Mouse (Mus musculus) E14TG2a.4 (cell line): ENCODE measurements around the gene Sema5a.

ENCODE experiments used
- H3K27me3 ChIP-seq: 2 replicates; pipeline ENCODE4 v1.6.1; 2014; ENCODE audit warnings: low read length, control low read depth; ENCODE audit not compliant: insufficient read depth
- H3K36me3 ChIP-seq: 2 replicates; pipeline ENCODE4 v1.6.1; 2014; ENCODE audit warnings: low read length, control low read depth; ENCODE audit not compliant: insufficient read depth
- H3K4me1 ChIP-seq: replicated peaks from 2 replicates; pipeline ENCODE4 v1.6.1; 2014; ENCODE audit warnings: low read depth, low read length, control low read depth
- H3K4me3 ChIP-seq: replicated peaks from 2 replicates; pipeline ENCODE4 v1.5.1; 2014; ENCODE audit warnings: mild to moderate bottlenecking, low read length
- H3K9me3 ChIP-seq: 2 replicates; pipeline ENCODE4 v1.6.1; 2014; ENCODE audit warnings: low read length, control low read depth
- CTCF ChIP-seq: conservative IDR thresholded peaks from 2 replicates; pipeline ENCODE4 v1.5.1; 2014; ENCODE audit warnings: low read length
- NANOG ChIP-seq: IDR thresholded peaks from 2 replicates; pipeline ENCODE4 v1.6.1; 2014; ENCODE audit warnings: borderline replicate concordance, low read length, mixed read lengths
- POU5F1 ChIP-seq: IDR thresholded peaks from 2 replicates; pipeline ENCODE4 v1.6.1; 2014; ENCODE audit warnings: low read length, borderline replicate concordance

The Sema5a gene

GRCm38 (mm10) chr15:32485064-32485964, 240.7 kb downstream of the Sema5a start:
- Histone ChIP-seq H3K9me3 (no peaks in the 10 kb centered on the region), H3K36me3 (no peaks in the 10 kb centered on the region), H3K27me3 (no peaks in the 10 kb centered on the region), H3K4me1 (no peaks in the 10 kb centered on the region), H3K4me3 (no peak overlapping the region)
- TF ChIP-seq POU5F1: no peak
- no peak for TF ChIP-seq CTCF
- TF ChIP-seq NANOG: no peak

GRCm38 (mm10) chr15:32487968-32488367, 243.4 kb downstream of the Sema5a start:
- Histone ChIP-seq H3K9me3 (no peaks in the 10 kb centered on the region), H3K4me1 (no peaks in the 10 kb centered on the region), H3K27me3 (no peaks in the 10 kb centered on the region), H3K36me3 (no peaks in the 10 kb centered on the region), H3K4me3 (no peak overlapping the region)
- no peak for TF ChIP-seq NANOG
- TF ChIP-seq POU5F1: no peak
- TF ChIP-seq CTCF: no peak

GRCm38 (mm10) chr15:32494219-32494618, 249.6 kb downstream of the Sema5a start:
- no peaks in the 10 kb centered on the region for H3K27me3 ChIP-seq
- H3K36me3 ChIP-seq: no peaks in the 10 kb centered on the region
- no peaks in the 10 kb centered on the region for H3K4me1 ChIP-seq
- H3K4me3 ChIP-seq: no peak overlapping the region
- no peaks in the 10 kb centered on the region for H3K9me3 ChIP-seq
- TF ChIP-seq CTCF (no peak), POU5F1 (no peak), NANOG (no peak)

GRCm38 (mm10) chr15:32494899-32495298, 250.3 kb downstream of the Sema5a start:
- no peaks in the 10 kb centered on the region for H3K9me3 ChIP-seq
- H3K27me3 ChIP-seq: no peaks in the 10 kb centered on the region
- TF ChIP-seq CTCF (no peak), NANOG (no peak), POU5F1 (no peak)
- H3K4me3 ChIP-seq: no peak overlapping the region
- H3K4me1 ChIP-seq: no peaks in the 10 kb centered on the region
- H3K36me3 ChIP-seq: no peaks in the 10 kb centered on the region

GRCm38 (mm10) chr15:32496880-32497279, 252.3 kb downstream of the Sema5a start:
- H3K27me3 ChIP-seq: no peaks in the 10 kb centered on the region
- no peaks in the 10 kb centered on the region for H3K36me3 ChIP-seq
- no peaks in the 10 kb centered on the region for H3K9me3 ChIP-seq
- H3K4me3 ChIP-seq: no peak overlapping the region
- H3K4me1 ChIP-seq: no peaks in the 10 kb centered on the region
- TF ChIP-seq CTCF (no peak), POU5F1 (no peak)

GRCm38 (mm10) chr15:32505941-32506340, 261.3 kb downstream of the Sema5a start:
- Histone ChIP-seq H3K4me3 (no peak overlapping the region), H3K36me3 (no peaks in the 10 kb centered on the region), H3K27me3 (no peaks in the 10 kb centered on the region), H3K9me3 (no peaks in the 10 kb centered on the region), H3K4me1 (no peaks in the 10 kb centered on the region)
- no peak for TF ChIP-seq POU5F1
- no peak for TF ChIP-seq CTCF
- TF ChIP-seq NANOG: no peak

- Histone ChIP-seq H3K4me1 (no peaks in the 10 kb centered on the region), H3K4me3 (no peak overlapping the region), H3K36me3 (no peaks in the 10 kb centered on the region), H3K27me3 (no peaks in the 10 kb centered on the region), H3K9me3 (no peaks in the 10 kb centered on the region)
- TF ChIP-seq NANOG (no peak), CTCF (no peak), POU5F1 (no peak)
Measured at GRCm38 (mm10) chr15:32508282-32508681, 263.7 kb downstream of the Sema5a start.

- TF ChIP-seq CTCF (no peak), POU5F1 (no peak), NANOG (no peak)
- Histone ChIP-seq H3K36me3 (no peaks in the 10 kb centered on the region), H3K4me1 (no peaks in the 10 kb centered on the region), H3K27me3 (no peaks in the 10 kb centered on the region), H3K9me3 (no peaks in the 10 kb centered on the region), H3K4me3 (no peak overlapping the region)
Measured at GRCm38 (mm10) chr15:32514877-32515276, 270.3 kb downstream of the Sema5a start.
